Mouse (Mus musculus) central nervous system, embryonic 18 days (tissue): ENCODE measurements around the gene Usp17le. TPM values are rescaled to one million over a fixed set of nuclear protein-coding genes. Genes with fewer than 3 reads are reported as not detected.

Source experiments
- polyA plus RNA-seq: library from polyadenylated mRNA; depleted of rRNA; stranded (reverse); fragments of >200 nt; gene quantifications from 2 replicates; pipeline ENCODE4 v1.2.3, GENCODE M21; 2012; rRNA removed

The Usp17le gene
- polyA plus RNA-seq = not detected in 2 replicates

GRCm38 (mm10) chr7:104777370-104777769, at the start of gene Usp17le:
TSS of gene Usp17le (minus strand) at chr7:104777470.

Other genes with a start within 250 kb of the Usp17le start
- gene Olfr651, start 227.3 kb downstream of the Usp17le start, polyA plus RNA-seq = not detected in 2 replicates
- gene Olfr652, start 216.6 kb downstream of the Usp17le start, polyA plus RNA-seq = not detected in 2 replicates
- not detected in 2 replicates for gene Olfr653, start 200.2 kb downstream of the Usp17le start, polyA plus RNA-seq
- gene Olfr654, start 190.4 kb downstream of the Usp17le start, polyA plus RNA-seq = not detected in 2 replicates
- 0.10 TPM in 1 of 2 replicates, not detected in the other for gene Olfr655, start 175.7 kb downstream of the Usp17le start, polyA plus RNA-seq
- not detected in 2 replicates for gene Olfr656, start 163.5 kb downstream of the Usp17le start, polyA plus RNA-seq
- gene Olfr657, start 152.7 kb downstream of the Usp17le start, polyA plus RNA-seq = not detected in 2 replicates
- gene Olfr658, start 130.2 kb downstream of the Usp17le start, polyA plus RNA-seq = 0.09 and 0.15 TPM in 2 replicates
- gene Olfr659, start 110.7 kb downstream of the Usp17le start, polyA plus RNA-seq = not detected in 2 replicates
- gene Olfr661, start 91.0 kb downstream of the Usp17le start, polyA plus RNA-seq = not detected in 2 replicates
- gene Usp17lb, start 65.1 kb upstream of the Usp17le start, polyA plus RNA-seq = not detected in 2 replicates
- not detected in 2 replicates for gene Usp17la, start 79.5 kb upstream of the Usp17le start, polyA plus RNA-seq
- gene Olfr665, start 100.6 kb upstream of the Usp17le start, polyA plus RNA-seq = not detected in 2 replicates
- not detected in 2 replicates for gene Olfr666, start 118.5 kb upstream of the Usp17le start, polyA plus RNA-seq
- gene Olfr667, start 144.0 kb upstream of the Usp17le start, polyA plus RNA-seq = not detected in 2 replicates
- gene Olfr668, start 150.6 kb upstream of the Usp17le start, polyA plus RNA-seq = not detected in 2 replicates
- gene Olfr669, start 156.8 kb upstream of the Usp17le start, polyA plus RNA-seq = not detected in 2 replicates
- not detected in 2 replicates for gene Olfr670, start 185.2 kb upstream of the Usp17le start, polyA plus RNA-seq
- gene Olfr671, start 201.7 kb upstream of the Usp17le start, polyA plus RNA-seq = not detected in 2 replicates
- gene Olfr672, start 224.6 kb upstream of the Usp17le start, polyA plus RNA-seq = not detected in 2 replicates